Mouse (Mus musculus) mature B cell (primary cell): Measurements from ENCODE around the gene Slco3a1.

Source experiments
- in situ Hi-C: fragments of 300-500 bp; cut with MboI; formaldehyde crosslinking; loops from 2 replicates; pipeline ENCODE4 v1.14.3; 2019

The Slco3a1 gene

GRCm38 (mm10) chr7:74382286-74382685 lies 172.3 kb downstream of the Slco3a1 start:
- in situ Hi-C loops: no loop called here

- in situ Hi-C loops: no loop called here
Measured at GRCm38 (mm10) chr7:74381881-74382281, 172.7 kb downstream of the Slco3a1 start.

GRCm38 (mm10) chr7:74381051-74381450 lies 173.5 kb downstream of the Slco3a1 start:
- in situ Hi-C loops: no loop called here

- in situ Hi-C loops: no loop called here
Measured at GRCm38 (mm10) chr7:74377909-74378308, 176.7 kb downstream of the Slco3a1 start.

- in situ Hi-C loops: no loop called here
Measured at GRCm38 (mm10) chr7:74376397-74377044, 178.1 kb downstream of the Slco3a1 start.

- in situ Hi-C loops: no loop called here
Measured at GRCm38 (mm10) chr7:74375174-74375957, 179.2 kb downstream of the Slco3a1 start.

GRCm38 (mm10) chr7:74373056-74373455 lies 181.5 kb downstream of the Slco3a1 start:
- in situ Hi-C loops: loop anchor here (25.0 kb wide), 1 partner anchor 711 kb away; no protein-coding TSS in a partner anchor

GRCm38 (mm10) chr7:74372141-74372582 lies 182.4 kb downstream of the Slco3a1 start:
- in situ Hi-C loops: loop anchor here (25.0 kb wide), 1 partner anchor 710 kb away; no protein-coding TSS in a partner anchor

GRCm38 (mm10) chr7:74371656-74372055 lies 182.9 kb downstream of the Slco3a1 start:
- in situ Hi-C loops: loop anchor here (25.0 kb wide), 1 partner anchor 709 kb away; no protein-coding TSS in a partner anchor

GRCm38 (mm10) chr7:74371208-74371607 lies 183.4 kb downstream of the Slco3a1 start:
- in situ Hi-C loops: loop anchor here (25.0 kb wide), 1 partner anchor 709 kb away; no protein-coding TSS in a partner anchor

GRCm38 (mm10) chr7:74369657-74370056 lies 184.9 kb downstream of the Slco3a1 start:
- in situ Hi-C loops: loop anchor here (25.0 kb wide), 1 partner anchor 707 kb away; no protein-coding TSS in a partner anchor

- in situ Hi-C loops: loop anchor here (25.0 kb wide), 1 partner anchor 706 kb away; no protein-coding TSS in a partner anchor
Measured at GRCm38 (mm10) chr7:74368256-74368980, 186.2 kb downstream of the Slco3a1 start.

- in situ Hi-C loops: loop anchor here (25.0 kb wide), 1 partner anchor 705 kb away; no protein-coding TSS in a partner anchor
Measured at GRCm38 (mm10) chr7:74367350-74367749, 187.2 kb downstream of the Slco3a1 start.

GRCm38 (mm10) chr7:74365623-74366022 lies 189.0 kb downstream of the Slco3a1 start:
- in situ Hi-C loops: loop anchor here (25.0 kb wide), 1 partner anchor 703 kb away; no protein-coding TSS in a partner anchor

- in situ Hi-C loops: loop anchor here (25.0 kb wide), 1 partner anchor 703 kb away; no protein-coding TSS in a partner anchor
Measured at GRCm38 (mm10) chr7:74364956-74365355, 189.6 kb downstream of the Slco3a1 start.

- in situ Hi-C loops: loop anchor here (25.0 kb wide), 1 partner anchor 701 kb away; no protein-coding TSS in a partner anchor
Measured at GRCm38 (mm10) chr7:74363440-74363839, 191.1 kb downstream of the Slco3a1 start.

GRCm38 (mm10) chr7:74361677-74362076 lies 192.9 kb downstream of the Slco3a1 start:
- in situ Hi-C loops: loop anchor here (25.0 kb wide), 1 partner anchor 699 kb away; no protein-coding TSS in a partner anchor

GRCm38 (mm10) chr7:74357027-74357426 lies 197.6 kb downstream of the Slco3a1 start:
- in situ Hi-C loops: loop anchor here (25.0 kb wide), 1 partner anchor 695 kb away; no protein-coding TSS in a partner anchor

- in situ Hi-C loops: loop anchor here (25.0 kb wide), 1 partner anchor 692 kb away; no protein-coding TSS in a partner anchor
Measured at GRCm38 (mm10) chr7:74354527-74355256, 199.9 kb downstream of the Slco3a1 start.

- in situ Hi-C loops: loop anchor here (25.0 kb wide), 1 partner anchor 692 kb away; no protein-coding TSS in a partner anchor
Measured at GRCm38 (mm10) chr7:74353707-74354468, 200.7 kb downstream of the Slco3a1 start.
